Mouse (Mus musculus) fibroblast of lung, adult 2 months (primary cell): Measurements from ENCODE around the gene Agbl2.
A peak's percentile ranks its signal among the peaks of the same experiment; 100 is the strongest.
"Not testable (repeated sequence)": the region's sequence is repeated elsewhere in the genome, so short reads cannot be mapped to it uniquely, and the experiment has no call there.

Experiments
- DNase-seq: peaks from one replicate; pipeline ENCODE4 v3.0.0-alpha.2; 2011; ENCODE audit warnings: low read depth

Gene Agbl2

GRCm38 (mm10) chr2:90816144-90816543 is 33.6 kb downstream of the Agbl2 start:
- DNase-seq = no peak

GRCm38 (mm10) chr2:90818710-90819109 is 36.2 kb downstream of the Agbl2 start:
- no peak for DNase-seq

- DNase-seq = no peak
Measured at GRCm38 (mm10) chr2:90820894-90821293, 38.4 kb downstream of the Agbl2 start.

- no peak for DNase-seq
Measured at GRCm38 (mm10) chr2:90822978-90823377, 40.5 kb downstream of the Agbl2 start.

GRCm38 (mm10) chr2:90823781-90824180 is 41.3 kb downstream of the Agbl2 start:
- DNase-seq = no peak

- not testable (repeated sequence) for DNase-seq
Measured at GRCm38 (mm10) chr2:90824528-90824927, 42.0 kb downstream of the Agbl2 start.

- DNase-seq = no peak
Measured at GRCm38 (mm10) chr2:90825515-90826172, 43.1 kb downstream of the Agbl2 start.

GRCm38 (mm10) chr2:90828739-90829138 is 46.2 kb downstream of the Agbl2 start:
- no peak for DNase-seq

- no peak for DNase-seq
Measured at GRCm38 (mm10) chr2:90833502-90833901, 51.0 kb downstream of the Agbl2 start.

- DNase-seq = no peak
Measured at GRCm38 (mm10) chr2:90838621-90839020, 56.1 kb downstream of the Agbl2 start.

- DNase-seq = no peak
Measured at GRCm38 (mm10) chr2:90843666-90844065, 61.1 kb downstream of the Agbl2 start.

- no peak for DNase-seq
Measured at GRCm38 (mm10) chr2:90844262-90844661, 61.7 kb downstream of the Agbl2 start.

- no peak for DNase-seq
Measured at GRCm38 (mm10) chr2:90845234-90845633, 62.7 kb downstream of the Agbl2 start.

- no peak for DNase-seq
Measured at GRCm38 (mm10) chr2:90846171-90846570, 63.6 kb downstream of the Agbl2 start.

GRCm38 (mm10) chr2:90846597-90846954 is 64.0 kb downstream of the Agbl2 start:
- no peak for DNase-seq

- peak; percentile 90 for DNase-seq
Measured at GRCm38 (mm10) chr2:90846955-90847680, 64.6 kb downstream of the Agbl2 start, which contains the start of gene Mtch2. TSS of gene Mtch2 (plus strand) at chr2:90847155.

GRCm38 (mm10) chr2:90847681-90848050 is 65.1 kb downstream of the Agbl2 start:
- DNase-seq = no peak

GRCm38 (mm10) chr2:90848331-90848730 is 65.8 kb downstream of the Agbl2 start:
- DNase-seq = no peak

- no peak for DNase-seq
Measured at GRCm38 (mm10) chr2:90850401-90850800, 67.9 kb downstream of the Agbl2 start.

GRCm38 (mm10) chr2:90861486-90861885 is 79.0 kb downstream of the Agbl2 start:
- DNase-seq = no peak

GRCm38 (mm10) chr2:90864184-90864583 is 81.7 kb downstream of the Agbl2 start:
- DNase-seq = no peak

- DNase-seq = peak; percentile 31
Measured at GRCm38 (mm10) chr2:90866524-90866923, 84.0 kb downstream of the Agbl2 start.

- no peak for DNase-seq
Measured at GRCm38 (mm10) chr2:90870136-90870601, 87.6 kb downstream of the Agbl2 start.
